Mouse (Mus musculus) neural tube, embryonic 14.5 days (tissue): ENCODE data around the gene Spag6. TPM values are rescaled to one million over a fixed set of nuclear protein-coding genes. Genes with fewer than 3 reads are reported as not detected.

Source experiments
- ATAC-seq: fragments of 200-750 bp; cut with Nextera tagmentation; 2 replicates; pipeline ENCODE4 v1.8.0; 2017; ENCODE audit warnings: low read depth, mild to moderate bottlenecking, moderate TSS enrichment, moderate library complexity
- H3K27ac ChIP-seq: fragments of 300-500 bp; sonication (generic); 2 replicates; pipeline ENCODE4 v1.5.1; 2014; ENCODE audit warnings: low read depth, mild to moderate bottlenecking, control low read depth, low read length, moderate library complexity, mixed read lengths
- H3K27me3 ChIP-seq: fragments of 300-500 bp; sonication (generic); 2 replicates; pipeline ENCODE4 v1.6.1; 2014; ENCODE audit warnings: low read length; ENCODE audit not compliant: control insufficient read depth, insufficient read depth
- H3K36me3 ChIP-seq: fragments of 300-500 bp; sonication (generic); 2 replicates; pipeline ENCODE4 v1.6.1; 2014; ENCODE audit warnings: low read length, mixed read lengths; ENCODE audit not compliant: control insufficient read depth, insufficient read depth
- H3K4me1 ChIP-seq: fragments of 300-500 bp; sonication (generic); 2 replicates; pipeline ENCODE4 v1.6.1; 2014; ENCODE audit warnings: low read length; ENCODE audit not compliant: control insufficient read depth, insufficient read depth
- H3K4me2 ChIP-seq: fragments of 300-500 bp; sonication (generic); 2 replicates; pipeline ENCODE4 v1.6.1; 2014; ENCODE audit warnings: mild to moderate bottlenecking, low read depth, low read length, control low read depth
- H3K4me3 ChIP-seq: fragments of 300-500 bp; sonication (generic); 2 replicates; pipeline ENCODE4 v1.5.1; 2014; ENCODE audit warnings: low read depth, low read length, control low read depth, mixed read lengths
- H3K9ac ChIP-seq: fragments of 300-500 bp; sonication (generic); replicated peaks from 2 replicates; pipeline ENCODE4 v1.6.1; 2014; ENCODE audit warnings: low read depth, mild to moderate bottlenecking, control low read depth, low read length, mixed read lengths
- H3K9me3 ChIP-seq: fragments of 300-500 bp; sonication (generic); 2 replicates; pipeline ENCODE4 v1.6.1; 2016; ENCODE audit warnings: low read length; ENCODE audit not compliant: control insufficient read depth
- WGBS: fragments of 180-500 bp; shearing (Covaris S2); extraction: QIAGEN DNeasy Blood & Tissue Kit; methylation state at CpG from one replicate; pipeline ENCODE4 v1.1.7; 2014; 5-methylcytosine and 5-hydroxymethylcytosine counted together
- polyA plus RNA-seq: library from polyadenylated mRNA; unstranded; fragments of >200 nt; fragmentation: Nextera tagmentation; extraction: Ambion mirVana; gene quantifications from 2 replicates; pipeline ENCODE4 v1.2.1, GENCODE M21; 2014

Gene Spag6
- polyA plus RNA-seq, 1 experiment from 2014 or later, result not detected

DNA sequence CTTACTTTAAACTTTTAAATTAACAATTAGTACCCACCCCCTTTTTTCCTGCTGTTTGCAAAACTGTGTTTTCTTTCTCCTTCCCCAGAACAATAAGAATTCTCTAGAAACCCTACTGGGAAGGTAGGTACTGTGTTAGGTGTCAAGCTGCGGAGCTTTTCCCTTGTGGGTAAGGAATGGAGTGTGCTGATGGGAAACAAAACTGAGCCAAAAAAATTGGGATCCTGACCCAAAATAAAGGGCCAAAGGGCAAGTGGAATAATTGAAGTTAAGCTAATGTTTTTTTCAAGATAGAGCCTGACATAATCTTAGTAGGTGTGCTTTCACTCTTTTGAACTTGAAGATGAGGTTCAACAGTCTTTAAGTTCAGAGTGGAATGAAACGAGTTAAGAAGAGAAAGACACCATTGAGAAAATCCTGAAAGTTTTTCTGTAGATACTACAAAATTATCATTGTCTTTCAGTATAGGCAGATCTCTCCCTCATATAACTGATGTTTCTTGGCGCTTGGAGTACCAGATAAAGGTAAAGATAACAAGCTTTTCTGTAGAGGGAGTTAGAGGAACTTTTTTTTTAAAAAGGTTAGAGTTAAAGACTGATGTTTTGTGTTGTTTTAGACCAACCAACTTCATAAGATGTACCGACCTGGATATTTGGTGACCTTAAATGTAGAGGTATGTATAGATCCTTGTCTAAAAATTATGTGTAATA lies 19.5 kb upstream of the Spag6 start:
- Histone ChIP-seq H3K9ac (no peak overlapping the region), H3K4me1 (peaks cover 7% of the 10 kb centered on the region), H3K27ac (no peak overlapping the region), H3K4me2 (no peak overlapping the region), H3K36me3 (no peaks in the 10 kb centered on the region), H3K27me3 (peaks cover 8% of the 10 kb centered on the region; the same call in 1 of the 2 replicates), H3K9me3 (no peaks in the 10 kb centered on the region), H3K4me3 (no peak overlapping the region)
- ATAC-seq, result no peak
- WGBS, result 57% methylated on average over 4 of the region's 4 CpGs

DNA sequence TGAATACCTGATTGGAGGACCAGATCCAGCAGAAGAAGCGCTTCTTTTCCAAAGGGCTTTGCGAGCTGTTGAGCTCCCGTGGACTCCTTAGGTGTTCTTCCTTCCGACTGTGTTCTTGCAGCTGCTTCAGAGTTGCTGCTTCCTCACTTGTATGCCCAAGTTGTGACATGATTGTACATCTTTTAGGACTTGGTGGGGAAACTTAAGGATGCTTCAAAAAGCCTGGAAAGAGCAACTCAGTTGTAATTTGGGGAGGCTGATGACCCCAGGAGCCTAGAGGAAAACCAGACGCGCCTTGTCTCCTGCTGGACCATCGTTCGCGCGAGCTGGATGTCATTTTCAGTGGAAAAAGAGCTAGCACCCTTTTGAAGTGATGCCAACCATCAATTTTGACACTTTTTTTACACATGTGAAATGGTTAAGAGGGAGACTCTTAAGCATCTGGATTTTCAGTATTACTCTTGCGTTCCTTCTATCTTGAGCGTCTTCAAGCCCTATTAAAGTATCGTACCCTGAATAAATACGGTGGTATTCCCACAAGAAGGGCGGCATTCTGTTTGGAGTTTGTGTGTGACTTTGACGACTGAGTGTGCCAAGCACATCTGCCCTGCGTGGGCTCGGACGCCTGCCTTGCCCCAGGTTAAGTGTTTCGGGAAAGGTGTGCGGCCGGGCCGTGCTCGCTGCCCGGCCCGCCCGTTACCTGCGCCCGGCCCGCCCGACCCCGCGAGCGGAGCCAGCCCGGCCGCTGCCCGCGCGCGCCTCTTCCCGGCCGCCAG lies 18.0 kb upstream of the Spag6 start:
- Histone ChIP-seq H3K4me1 (peaks cover 15% of the 10 kb centered on the region), H3K36me3 (no peaks in the 10 kb centered on the region), H3K27me3 (peaks cover 14% of the 10 kb centered on the region; the same call in 1 of the 2 replicates), H3K27ac (peak overlapping the region; percentile 77), H3K9ac (peak overlapping the region; percentile 98), H3K9me3 (no peaks in the 10 kb centered on the region), H3K4me3 (peak overlapping the region; percentile 81), H3K4me2 (peak overlapping the region; percentile 59)
- WGBS, result 8% methylated on average over 41 of the region's 42 CpGs
- ATAC-seq, result no peak

DNA sequence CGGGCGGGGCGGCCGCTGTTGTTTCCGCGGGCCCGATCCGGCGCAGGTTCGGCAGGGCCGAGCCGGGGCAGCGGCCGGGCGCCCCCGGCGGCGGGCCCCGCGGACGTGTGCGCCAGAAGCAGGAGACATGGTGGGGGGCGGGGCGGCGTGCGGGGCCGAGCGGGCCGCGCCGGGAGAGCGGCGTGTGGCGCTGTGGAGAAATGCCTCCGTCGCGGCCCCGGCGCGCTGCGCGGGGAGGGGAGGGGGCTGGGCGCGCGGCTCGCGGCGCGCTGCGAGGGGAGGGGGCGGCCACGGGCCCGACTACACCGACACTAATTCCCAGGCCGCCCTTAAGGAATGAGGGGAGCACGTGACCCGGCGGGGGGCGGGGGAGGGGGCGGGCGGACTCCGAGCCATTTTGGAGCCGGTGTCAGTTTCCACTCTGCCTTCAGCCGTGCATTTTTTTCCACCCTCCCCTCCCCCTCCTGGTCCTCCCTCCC lies 17.3 kb upstream of the Spag6 start:
- Histone ChIP-seq H3K4me2 (peak overlapping the region; percentile 59), H3K9me3 (no peaks in the 10 kb centered on the region), H3K4me1 (peaks cover 19% of the 10 kb centered on the region), H3K9ac (peak overlapping the region; percentile 98), H3K27ac (peak overlapping the region; percentile 98), H3K27me3 (peaks cover 14% of the 10 kb centered on the region; the same call in 1 of the 2 replicates), H3K4me3 (peak overlapping the region; percentile 81), H3K36me3 (no peaks in the 10 kb centered on the region)
- ATAC-seq, result peak; percentile 83
- 0% methylated on average over 14 of the region's 64 CpGs for WGBS

DNA sequence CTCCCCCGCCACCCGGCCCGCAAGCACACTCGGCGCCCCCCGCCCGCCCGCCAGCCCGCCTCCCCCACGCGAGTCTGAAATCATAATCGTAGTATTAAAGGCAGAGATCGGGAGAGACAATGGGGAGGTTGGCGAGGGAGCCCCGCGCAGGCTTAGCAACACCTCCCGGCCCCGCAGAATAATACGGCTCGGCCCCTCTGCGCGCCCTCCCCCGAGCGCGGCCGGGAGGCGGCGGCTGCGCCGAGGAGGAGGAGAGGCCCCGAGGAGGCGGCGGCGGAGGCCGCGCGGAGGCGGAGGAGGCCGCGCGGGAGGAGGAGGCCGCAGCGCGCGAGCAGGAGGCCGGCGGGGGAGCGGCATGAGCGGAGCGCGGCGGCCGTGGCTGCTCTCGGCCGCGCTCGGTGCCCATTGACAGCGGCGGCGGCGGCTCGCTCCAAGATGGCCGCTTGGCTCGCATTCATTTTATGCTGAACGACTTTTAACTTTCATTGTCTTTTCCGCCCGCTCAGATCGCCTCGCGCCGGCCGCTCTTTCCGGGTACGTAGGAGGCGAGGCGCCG lies 16.8 kb upstream of the Spag6 start, which contains the start of gene Bmi1:
Bmi1 (plus strand) TSS at position 83 of the 556 bp plus-strand sequence.
- H3K9me3 ChIP-seq, result no peaks in the 10 kb centered on the region
- H3K27ac ChIP-seq, result peak within 1 kb of the TSS; percentile 98
- peaks cover 19% of the 10 kb centered on the region for H3K4me1 ChIP-seq
- peak within 1 kb of the TSS; percentile 98 for H3K9ac ChIP-seq
- H3K27me3 ChIP-seq, result peaks cover 14% of the 10 kb centered on the region; the same call in 1 of the 2 replicates
- WGBS, result under 1% methylated on average over 33 of the region's 77 CpGs
- H3K4me3 ChIP-seq, result peak within 1 kb of the TSS; percentile 81
- no peaks in the 10 kb centered on the region for H3K36me3 ChIP-seq
- peak; percentile 65 for ATAC-seq
- H3K4me2 ChIP-seq, result peak within 1 kb of the TSS; percentile 59

DNA sequence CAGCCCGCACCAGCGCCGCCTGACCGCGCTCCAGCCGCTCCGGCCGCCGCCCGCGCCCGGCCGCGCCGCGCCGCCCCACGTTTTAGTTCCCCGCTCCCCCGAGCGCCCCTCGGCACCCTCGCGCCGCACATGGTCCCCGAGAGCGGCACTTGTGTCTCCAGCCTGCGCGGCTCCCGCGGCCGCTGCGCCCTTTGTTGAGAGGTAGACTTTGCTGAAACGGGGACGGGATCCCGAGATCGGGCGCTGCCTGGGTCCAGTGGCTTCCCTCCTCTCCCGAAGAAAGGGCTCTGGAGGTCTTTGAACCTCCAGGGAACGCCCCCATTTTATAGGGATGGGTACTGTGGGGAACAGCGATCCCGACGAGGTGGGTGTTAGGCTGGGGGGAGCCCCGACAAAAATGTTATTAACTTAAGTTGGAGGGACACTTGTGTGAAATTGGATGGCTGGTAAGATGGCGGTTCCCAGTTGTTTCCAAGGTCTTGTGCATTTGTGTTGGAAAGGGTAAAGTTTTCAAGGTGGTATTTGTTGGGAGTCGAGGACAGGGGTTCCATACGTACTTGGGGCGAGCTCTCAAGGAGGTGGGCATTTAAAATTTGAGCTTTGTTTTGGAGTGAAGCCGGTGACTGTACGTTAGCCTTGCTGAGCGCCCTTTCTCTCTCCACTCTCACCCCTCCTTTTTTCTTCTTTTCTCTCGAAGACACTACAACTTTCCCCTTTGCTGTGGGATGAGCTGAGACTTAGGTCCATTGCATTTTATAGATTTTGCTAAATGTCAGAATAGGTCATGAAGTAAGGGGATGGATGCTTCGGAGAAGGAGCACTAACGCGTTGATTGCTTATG lies 16.0 kb upstream of the Spag6 start:
- peak overlapping the region; percentile 59 for H3K4me2 ChIP-seq
- peak overlapping the region; percentile 98 for H3K9ac ChIP-seq
- no peaks in the 10 kb centered on the region for H3K9me3 ChIP-seq
- under 1% methylated on average over 51 of the region's 55 CpGs for WGBS
- peak; percentile 4; the same call in 1 of the 2 replicates for ATAC-seq
- H3K36me3 ChIP-seq, result peaks cover 4% of the 10 kb centered on the region; the same call in 1 of the 2 replicates
- H3K4me3 ChIP-seq, result peak overlapping the region; percentile 81
- peaks cover 14% of the 10 kb centered on the region; the same call in 1 of the 2 replicates for H3K27me3 ChIP-seq
- H3K4me1 ChIP-seq, result peaks cover 19% of the 10 kb centered on the region
- peak overlapping the region; percentile 98; the same call in 1 of the 2 replicates for H3K27ac ChIP-seq

DNA sequence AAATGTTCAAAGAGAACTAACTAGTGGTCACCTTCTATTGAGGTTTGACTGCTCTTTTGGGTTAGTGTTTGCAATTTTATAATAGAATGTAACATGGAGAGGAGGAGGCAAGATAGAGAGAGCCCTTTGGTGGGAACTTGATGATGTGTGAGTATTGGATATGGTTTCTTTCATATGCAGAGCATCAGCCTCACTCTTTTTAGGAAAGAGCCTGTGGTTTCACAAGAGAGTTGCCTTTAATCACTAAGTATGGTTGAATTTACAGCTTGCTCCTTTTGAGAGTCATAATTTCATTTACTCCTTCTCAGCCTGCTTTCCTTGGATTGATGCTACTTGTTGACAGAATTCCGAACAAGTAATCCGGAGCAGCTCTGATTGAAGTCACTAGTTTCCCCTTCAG lies 14.1 kb upstream of the Spag6 start:
- H3K27me3 ChIP-seq, result peaks cover 14% of the 10 kb centered on the region
- ATAC-seq, result no peak
- 39% methylated on average over 2 of the region's 2 CpGs for WGBS

DNA sequence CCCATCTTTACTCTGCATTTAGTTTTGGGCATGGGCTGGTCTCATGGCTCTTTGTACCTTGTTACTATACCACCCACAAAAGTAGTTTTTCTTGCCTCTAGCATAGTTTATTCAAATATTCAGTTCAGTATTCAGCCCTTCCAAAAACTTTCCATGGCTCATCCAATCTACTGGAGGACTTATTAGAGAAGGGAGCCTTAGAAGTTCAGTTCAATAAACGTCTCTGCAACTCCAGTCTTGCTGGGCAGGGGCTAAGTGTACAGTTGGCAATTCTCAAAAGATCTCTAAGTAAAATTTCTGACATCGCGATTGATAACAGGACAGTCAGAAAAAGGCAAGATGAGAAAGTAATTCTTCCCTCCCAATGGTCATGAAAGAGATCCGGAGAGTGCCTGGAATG lies 13.3 kb upstream of the Spag6 start:
- peaks cover 10% of the 10 kb centered on the region for H3K27me3 ChIP-seq
- no peak for ATAC-seq
- H3K4me1 ChIP-seq, result peaks cover 18% of the 10 kb centered on the region
- H3K9me3 ChIP-seq, result no peaks in the 10 kb centered on the region
- H3K36me3 ChIP-seq, result peaks cover 12% of the 10 kb centered on the region; the same call in 1 of the 2 replicates
- peak overlapping the region; percentile 47 for H3K4me2 ChIP-seq
- peak overlapping the region; percentile 21; the same call in 1 of the 2 replicates for H3K4me3 ChIP-seq
- H3K27ac ChIP-seq, result no peak overlapping the region
- WGBS, result 3% methylated on average over 4 of the region's 4 CpGs
- H3K9ac ChIP-seq, result no peak overlapping the region

More for the DNA sequence above, 14.1 kb upstream of the Spag6 start:
- no peak overlapping the region for H3K4me2 ChIP-seq
- no peak overlapping the region for H3K9ac ChIP-seq
- peaks cover 19% of the 10 kb centered on the region for H3K4me1 ChIP-seq
- H3K4me3 ChIP-seq, result no peak overlapping the region
- H3K9me3 ChIP-seq, result no peaks in the 10 kb centered on the region
- H3K36me3 ChIP-seq, result peaks cover 12% of the 10 kb centered on the region; the same call in 1 of the 2 replicates
- H3K27ac ChIP-seq, result no peak overlapping the region

DNA sequence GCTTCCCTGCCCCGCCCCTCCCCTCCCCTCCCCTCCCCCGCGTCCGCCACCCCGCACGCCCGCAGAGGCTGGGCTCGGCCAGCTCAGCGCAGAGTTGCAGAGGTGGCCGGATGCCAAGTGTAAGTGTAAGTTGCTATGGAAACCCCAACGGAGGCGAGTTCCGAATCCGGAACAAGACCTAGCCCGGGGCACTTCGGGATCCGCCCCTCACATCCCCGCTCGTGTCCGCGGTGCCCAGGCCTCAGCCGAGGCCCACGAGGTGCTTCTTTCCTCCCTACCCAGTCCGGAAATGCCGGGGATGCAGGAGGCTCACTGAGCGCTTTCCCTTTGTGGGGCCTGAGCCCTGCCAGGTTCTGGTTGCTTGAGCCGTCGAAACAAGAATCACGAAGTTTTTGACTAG lies 12.9 kb upstream of the Spag6 start:
- Histone ChIP-seq H3K27ac (no peak overlapping the region), H3K4me2 (peak overlapping the region; percentile 47), H3K27me3 (peaks cover 10% of the 10 kb centered on the region), H3K36me3 (peaks cover 12% of the 10 kb centered on the region; the same call in 1 of the 2 replicates), H3K4me3 (peak overlapping the region; percentile 21; the same call in 1 of the 2 replicates), H3K4me1 (peaks cover 14% of the 10 kb centered on the region), H3K9ac (no peak overlapping the region), H3K9me3 (no peaks in the 10 kb centered on the region)
- no peak for ATAC-seq
- 3% methylated on average over 28 of the region's 29 CpGs for WGBS
